Mouse (Mus musculus) CH12.LX (cell line): Measurements from ENCODE around the gene 1700022I11Rik.

Source experiments
- CTCF ChIP-seq, 2 experiments: IDR thresholded peaks in 1 of 2; conservative IDR thresholded peaks in 1 of 2; 2 replicates each; pipeline ENCODE4 v1.5.1; 2011 to 2012; ENCODE audit warnings: low read depth in 2 of 2, low read length in 2 of 2, improper control_type of control experiment in 1 of 2, inconsistent platforms in 1 of 2, mild to moderate bottlenecking in 1 of 2, moderate library complexity in 1 of 2
- ELF1 ChIP-seq: IDR thresholded peaks from 2 replicates; pipeline ENCODE4 v1.6.1; 2014; ENCODE audit warnings: low read depth, mild to moderate bottlenecking, inconsistent platforms, low read length, improper control_type of control experiment
- EP300 ChIP-seq: IDR thresholded peaks from 2 replicates; pipeline ENCODE4 v1.6.1; 2011; ENCODE audit warnings: low read length, improper control_type of control experiment
- GABPA ChIP-seq: IDR thresholded peaks from 2 replicates; pipeline ENCODE4 v1.6.1; 2012; ENCODE audit warnings: low read depth, low read length, improper control_type of control experiment, inconsistent platforms; ENCODE audit not compliant: insufficient replicate concordance
- MAFK ChIP-seq: IDR thresholded peaks from 2 replicates; pipeline ENCODE4 v1.6.1; 2011; ENCODE audit warnings: low read length, improper control_type of control experiment; ENCODE audit not compliant: insufficient replicate concordance
- POLR2A ChIP-seq: IDR thresholded peaks from 2 replicates; pipeline ENCODE4 v1.6.1; 2011; ENCODE audit warnings: low read depth, mild to moderate bottlenecking, improper control_type of control experiment, low read length
- TCF12 ChIP-seq: IDR thresholded peaks from 2 replicates; pipeline ENCODE4 v1.6.1; 2014; ENCODE audit warnings: low read depth, mild to moderate bottlenecking, inconsistent platforms, low read length, improper control_type of control experiment
- USF1 ChIP-seq: IDR thresholded peaks from 2 replicates; pipeline ENCODE4 v1.6.1; 2014; ENCODE audit warnings: low read depth, mild to moderate bottlenecking, inconsistent platforms, low read length, improper control_type of control experiment
- USF2 ChIP-seq: conservative IDR thresholded peaks from 2 replicates; pipeline ENCODE4 v1.6.1; 2011; ENCODE audit warnings: low read depth, low read length, improper control_type of control experiment
- ZKSCAN1 ChIP-seq: IDR thresholded peaks from 2 replicates; pipeline ENCODE4 v1.6.1; 2012; ENCODE audit warnings: low read depth, inconsistent platforms, low read length, improper control_type of control experiment, borderline replicate concordance

- TF ChIP-seq ELF1 (no peak), GABPA (no peak), USF1 (no peak), CTCF (conservative IDR thresholded peaks at IDR 0.05 in 1 of 2, IDR thresholded peaks at IDR 0.05 in 1 of 2; ENCODE audit: low read depth in 2 of 2, low read length in 2 of 2) (no peak), ZKSCAN1 (no peak), USF2 (no peak), EP300 (no peak), POLR2A (no peak), TCF12 (no peak), MAFK (no peak)
These were observed 47.3 kb upstream of the 1700022I11Rik start for GRCm38 (mm10) chr4:42922056-42922455.
